Mouse (Mus musculus) forebrain, embryonic 14.5 days (tissue): Measurements from ENCODE around the gene Ube2t. TPM values are rescaled to one million over a fixed set of nuclear protein-coding genes. Genes with fewer than 3 reads are reported as not detected.

ENCODE experiments used
- ATAC-seq: fragments of 200-750 bp; cut with Nextera tagmentation; 2 replicates; pipeline ENCODE4 v1.8.0; 2017; ENCODE audit warnings: mild to moderate bottlenecking, moderate library complexity
- DNase-seq: peaks from one replicate; pipeline ENCODE4 v3.0.0-alpha.2; 2015; ENCODE audit warnings: low spot score
- H3K27ac ChIP-seq: fragments of 300-500 bp; sonication (generic); 2 replicates; pipeline ENCODE4 v1.5.1; 2014; ENCODE audit warnings: low read depth, mild to moderate bottlenecking, control low read depth, low read length, moderate library complexity
- H3K27me3 ChIP-seq: fragments of 300-500 bp; sonication (generic); replicated peaks from 2 replicates; pipeline ENCODE4 v1.6.1; 2014; ENCODE audit warnings: low read length, control low read depth, mixed read lengths; ENCODE audit not compliant: control insufficient read depth, insufficient read depth
- H3K36me3 ChIP-seq: fragments of 300-500 bp; sonication (generic); 2 replicates; pipeline ENCODE4 v1.6.1; 2014; ENCODE audit warnings: low read length, control low read depth; ENCODE audit not compliant: control insufficient read depth, insufficient read depth
- H3K4me1 ChIP-seq: fragments of 300-500 bp; sonication (generic); 2 replicates; pipeline ENCODE4 v1.6.1; 2014; ENCODE audit warnings: antibody characterized with exemption, low read length, control low read depth; ENCODE audit not compliant: control insufficient read depth, insufficient read depth
- H3K4me2 ChIP-seq: fragments of 300-500 bp; sonication (generic); 2 replicates; pipeline ENCODE4 v1.6.1; 2014; ENCODE audit warnings: mild to moderate bottlenecking, control low read depth, low read length
- H3K4me3 ChIP-seq: fragments of 300-500 bp; sonication (generic); 2 replicates; pipeline ENCODE4 v1.5.1; 2014; ENCODE audit warnings: low read depth, low read length, control low read depth
- H3K9ac ChIP-seq: fragments of 300-500 bp; sonication (generic); 2 replicates; pipeline ENCODE4 v1.6.1; 2014; ENCODE audit warnings: mild to moderate bottlenecking, low read length, control low read depth, moderate library complexity
- H3K9me3 ChIP-seq: fragments of 300-500 bp; sonication (generic); replicated peaks from 2 replicates; pipeline ENCODE4 v1.6.1; 2016; ENCODE audit warnings: low read length, control low read depth, mixed read lengths; ENCODE audit not compliant: control insufficient read depth
- WGBS: fragments of 180-500 bp; shearing (Covaris S2); extraction: QIAGEN DNeasy Blood & Tissue Kit; methylation state at CpG from one replicate; pipeline ENCODE4 v1.1.7; 2014; 5-methylcytosine and 5-hydroxymethylcytosine counted together
- polyA plus RNA-seq: library from polyadenylated mRNA; unstranded; fragments of >200 nt; fragmentation: Nextera tagmentation; extraction: Ambion mirVana; gene quantifications from 2 replicates; pipeline ENCODE4 v1.2.1, GENCODE M21; 2014

Ube2t gene
- polyA plus RNA-seq, 1 experiment from 2014 or later = 33.8 TPM

GRCm38 (mm10) chr1:135017656-135018015 is 55.3 kb downstream of the Ube2t start:
- no peak overlapping the region for H3K4me3 ChIP-seq

GRCm38 (mm10) chr1:135019087-135019774 is 56.9 kb downstream of the Ube2t start:
- peak overlapping the region; percentile 4; the same call in 1 of the 2 replicates for H3K27ac ChIP-seq
- no peaks in the 10 kb centered on the region for H3K36me3 ChIP-seq
- peaks cover 22% of the 10 kb centered on the region for H3K4me1 ChIP-seq
- no peak overlapping the region for H3K4me2 ChIP-seq
- H3K27me3 ChIP-seq = no peaks in the 10 kb centered on the region
- H3K9ac ChIP-seq = no peak overlapping the region
- no peak overlapping the region for H3K4me3 ChIP-seq
- ATAC-seq (peak; percentile 62), DNase-seq (peak; percentile 69)
- H3K9me3 ChIP-seq = no peaks in the 10 kb centered on the region
- 12% methylated on average over 13 of the region's 13 CpGs for WGBS

More at GRCm38 (mm10) chr1:135017656-135018015, 55.3 kb downstream of the Ube2t start:
- Histone ChIP-seq H3K27ac (no peak overlapping the region), H3K4me1 (peaks cover 22% of the 10 kb centered on the region), H3K4me2 (no peak overlapping the region), H3K36me3 (no peaks in the 10 kb centered on the region), H3K9ac (no peak overlapping the region), H3K27me3 (no peaks in the 10 kb centered on the region), H3K9me3 (no peaks in the 10 kb centered on the region)
- ATAC-seq = no peak
- no peak for DNase-seq
- 94% methylated on average over 2 of the region's 2 CpGs for WGBS

DNA sequence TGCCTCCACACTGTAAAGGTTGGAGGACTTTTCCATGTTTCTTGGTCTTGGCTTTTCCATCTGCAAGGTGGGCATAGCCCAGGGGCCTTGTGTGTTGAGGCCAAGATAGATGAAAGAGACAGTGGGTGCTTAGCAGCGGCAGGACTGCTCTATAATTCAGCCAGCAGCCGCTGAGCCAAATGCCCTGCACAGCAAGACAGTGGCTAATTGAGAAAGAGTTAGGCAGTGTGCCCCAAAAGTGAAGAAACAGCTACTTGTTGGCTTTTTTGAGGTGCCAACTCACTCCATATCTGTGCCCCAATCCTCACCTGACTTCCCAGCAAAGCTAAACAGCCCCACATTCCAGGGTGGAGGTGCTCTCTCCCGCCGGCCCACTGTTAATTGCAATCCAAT is 57.4 kb downstream of the Ube2t start:
- Histone ChIP-seq H3K9ac (no peak overlapping the region), H3K4me1 (peaks cover 22% of the 10 kb centered on the region), H3K36me3 (no peaks in the 10 kb centered on the region), H3K27me3 (no peaks in the 10 kb centered on the region), H3K4me3 (no peak overlapping the region), H3K9me3 (no peaks in the 10 kb centered on the region), H3K4me2 (no peak overlapping the region), H3K27ac (no peak overlapping the region)
- WGBS = 58% methylated on average over 4 of the region's 4 CpGs
- no peak for DNase-seq
- ATAC-seq = no peak

GRCm38 (mm10) chr1:135020281-135020940 is 58.0 kb downstream of the Ube2t start:
- ATAC-seq = no peak

DNA sequence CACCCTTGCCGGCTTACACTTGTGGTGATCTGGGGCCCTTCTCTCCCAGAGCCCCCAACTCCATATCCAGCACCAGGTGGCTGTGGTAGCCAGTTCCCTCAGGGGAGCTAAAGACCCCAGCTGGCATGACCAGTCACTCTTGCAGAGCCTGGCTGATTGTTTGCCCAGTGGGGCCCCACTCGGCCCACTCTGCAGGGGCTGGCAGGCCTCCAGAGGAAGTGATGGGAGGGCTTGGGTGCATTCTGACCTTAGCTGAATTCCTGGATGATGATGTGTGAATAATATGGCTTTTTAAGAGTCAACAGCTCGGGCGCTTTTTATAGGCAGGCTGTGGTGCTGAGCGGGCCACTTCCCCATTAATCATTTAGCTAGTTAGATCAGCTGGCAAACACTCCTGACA is 58.6 kb downstream of the Ube2t start:
- ATAC-seq (peak; percentile 63), DNase-seq (peak; percentile 58)
- Histone ChIP-seq H3K27me3 (no peaks in the 10 kb centered on the region), H3K9me3 (no peaks in the 10 kb centered on the region), H3K27ac (no peak overlapping the region), H3K9ac (no peak overlapping the region), H3K4me3 (no peak overlapping the region), H3K4me2 (no peak overlapping the region), H3K36me3 (no peaks in the 10 kb centered on the region), H3K4me1 (peaks cover 22% of the 10 kb centered on the region)
- 31% methylated on average over 5 of the region's 5 CpGs for WGBS

More at GRCm38 (mm10) chr1:135020281-135020940, 58.0 kb downstream of the Ube2t start:
- H3K4me1 ChIP-seq = peaks cover 22% of the 10 kb centered on the region
- no peaks in the 10 kb centered on the region for H3K36me3 ChIP-seq
- H3K9me3 ChIP-seq = no peaks in the 10 kb centered on the region
- DNase-seq = no peak
- no peak overlapping the region for H3K4me2 ChIP-seq
- no peak overlapping the region for H3K27ac ChIP-seq
- 83% methylated on average over 5 of the region's 5 CpGs for WGBS
- no peak overlapping the region for H3K9ac ChIP-seq
- no peaks in the 10 kb centered on the region for H3K27me3 ChIP-seq
- H3K4me3 ChIP-seq = no peak overlapping the region

GRCm38 (mm10) chr1:135021936-135022335 is 59.6 kb downstream of the Ube2t start:
- Histone ChIP-seq H3K9me3 (no peaks in the 10 kb centered on the region), H3K27me3 (no peaks in the 10 kb centered on the region), H3K27ac (no peak overlapping the region), H3K36me3 (no peaks in the 10 kb centered on the region), H3K9ac (no peak overlapping the region), H3K4me1 (peaks cover 22% of the 10 kb centered on the region), H3K4me2 (no peak overlapping the region), H3K4me3 (no peak overlapping the region)
- ATAC-seq = no peak
- WGBS = 79% methylated on average over 5 of the region's 5 CpGs
- DNase-seq = no peak

DNA sequence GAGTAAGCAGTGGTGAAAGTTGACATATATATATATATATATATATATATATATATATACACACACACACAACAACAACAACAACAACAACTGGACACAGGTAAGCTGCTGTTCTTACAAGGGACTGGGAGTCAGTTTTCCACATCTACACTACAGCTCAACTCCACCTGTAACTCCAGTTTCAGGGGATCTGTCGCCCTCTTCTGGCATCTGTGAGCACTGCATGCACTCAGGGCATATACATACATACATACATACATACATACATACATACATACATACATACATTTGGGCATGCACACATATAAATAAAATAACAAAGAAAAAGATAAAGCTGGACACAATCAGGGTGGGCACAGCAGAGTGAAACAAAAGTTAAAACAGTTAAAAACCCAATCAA is 61.2 kb downstream of the Ube2t start:
- ATAC-seq (no peak), DNase-seq (no peak)
- WGBS = 68% methylated on average over 1 of the region's 1 CpGs
- Histone ChIP-seq H3K4me1 (peaks cover 22% of the 10 kb centered on the region), H3K9me3 (no peaks in the 10 kb centered on the region; the same call in 1 of the 2 replicates), H3K4me3 (no peak overlapping the region), H3K27ac (no peak overlapping the region), H3K27me3 (no peaks in the 10 kb centered on the region), H3K36me3 (no peaks in the 10 kb centered on the region), H3K4me2 (no peak overlapping the region), H3K9ac (no peak overlapping the region)
